Mouse (Mus musculus): Measurements from ENCODE around the gene Copa. TPM values are rescaled to one million over a fixed set of nuclear protein-coding genes. Genes with fewer than 3 reads are reported as not detected.
A peak's percentile ranks its signal among the peaks of the same experiment; 100 is the strongest.

The Copa gene
- total and polyA plus RNA-seq, 3 experiments, result 81.2 to 118 (median 92.3) TPM

GRCm38 (mm10) chr1:172147835-172148278 lies 65.5 kb downstream of the Copa start, which contains the start of gene Dcaf8:
Gene Dcaf8, plus strand, starts transcription at chr1:172148084.
- Histone ChIP-seq H3K27me3 (ENCODE audit: control insufficient read depth in 1 of 2, insufficient read depth in 2 of 2, low read length in 2 of 2) (no peaks in the 10 kb centered on the region), H3K27ac (ENCODE audit: control insufficient read depth, low read depth, low read length) (peak within 1 kb of the TSS; percentile 93), H3K79me2 (ENCODE audit: control insufficient read depth, insufficient read depth, low read length, poor library complexity) (peaks cover 26% of the 10 kb centered on the region), H3K9ac (ENCODE audit: control insufficient read depth, low read depth, low read length, poor library complexity, severe bottlenecking) (peak within 1 kb of the TSS; percentile 99), H3K36me3 (ENCODE audit: control insufficient read depth in 1 of 2, insufficient read depth in 2 of 2, low read length in 2 of 2) (peaks cover 3 to 14% of the 10 kb centered on the region in 2 experiments), H3K4me3 (ENCODE audit: control insufficient read depth in 1 of 2, insufficient read depth in 1 of 2, low read depth in 2 of 2, low read length in 2 of 2) (peak within 1 kb of the TSS; percentile 86 to 99), H3K4me1 (ENCODE audit: control insufficient read depth in 1 of 2, insufficient read depth in 2 of 2, low read length in 2 of 2) (peaks cover 0 to 10% of the 10 kb centered on the region in 2 experiments; a peak in 3 of 4 replicates), H3K9me3 (replicated peaks; ENCODE audit: insufficient read depth, low read length) (no peaks in the 10 kb centered on the region)
- DNase-seq (ENCODE audit: low read depth, low spot score), result peak; percentile 98
- TF ChIP-seq NELFE (IDR thresholded peaks at IDR 0.05; ENCODE audit: low read depth, low read length) (peak; percentile 92), UBTF (IDR thresholded peaks at IDR 0.05; ENCODE audit: borderline replicate concordance, insufficient read depth, low read depth, low read length) (peak; percentile 18; the same call in 1 of the 2 replicates), GATA1 (IDR thresholded peaks at IDR 0.05; ENCODE audit: low read depth, low read length) (no peak), POLR2AphosphoS2 (IDR thresholded peaks at IDR 0.05; ENCODE audit: low read length) (peak; percentile 95; the same call in 1 of the 2 replicates), MYB (IDR thresholded peaks at IDR 0.05; ENCODE audit: low read depth, low read length) (no peak), USF1 (IDR thresholded peaks at IDR 0.05; ENCODE audit: low read depth, low read length) (no peak; the same call in 1 of the 2 replicates), KAT2A (conservative IDR thresholded peaks at IDR 0.05; ENCODE audit: low read depth, low read length) (peak; percentile 90), JUND (IDR thresholded peaks at IDR 0.05; ENCODE audit: low read depth, low read length) (no peak), TBP (IDR thresholded peaks at IDR 0.05; ENCODE audit: low read depth, low read length) (peak; percentile 88), TAL1 (IDR thresholded peaks at IDR 0.05; ENCODE audit: low read length) (no peak), MYC (IDR thresholded peaks at IDR 0.05; ENCODE audit: low read depth, low read length) (no peak; the same call in none of the 2 replicates), BHLHE40 (IDR thresholded peaks at IDR 0.05; ENCODE audit: borderline replicate concordance, low read depth, low read length) (no peak), ZMIZ1 (IDR thresholded peaks at IDR 0.05; ENCODE audit: low read depth, low read length) (peak; percentile 75), NRF1 (IDR thresholded peaks at IDR 0.05; ENCODE audit: insufficient read depth, low read depth, low read length, poor library complexity, severe bottlenecking) (peak; percentile 93), USF2 (IDR thresholded peaks at IDR 0.05; ENCODE audit: borderline replicate concordance in 1 of 2, insufficient read depth in 1 of 2, low read depth in 1 of 2, low read length in 2 of 2) (no peak), ELF1 (IDR thresholded peaks at IDR 0.05; ENCODE audit: low read depth, low read length) (no peak), ZNF384 (IDR thresholded peaks at IDR 0.05; ENCODE audit: low read depth, low read length) (no peak), EP300 (IDR thresholded peaks at IDR 0.05; ENCODE audit: low read depth in 1 of 2, low read length in 2 of 2) (peak in 1 of 2 experiments; percentile 28; a peak in 1 of 4 replicates), GABPA (IDR thresholded peaks at IDR 0.05; ENCODE audit: low read depth, low read length) (no peak), CTCF (IDR thresholded peaks at IDR 0.05 in 2 of 3, conservative IDR thresholded peaks at IDR 0.05 in 1 of 3; ENCODE audit: control insufficient read depth in 1 of 3, insufficient read depth in 1 of 3, low read depth in 2 of 3, low read length in 3 of 3, poor library complexity in 1 of 3, severe bottlenecking in 1 of 3) (no peak), RCOR1 (IDR thresholded peaks at IDR 0.05; ENCODE audit: low read depth, low read length) (no peak), MXI1 (IDR thresholded peaks at IDR 0.05; ENCODE audit: low read depth, low read length) (peak; percentile 78), ZC3H11A (IDR thresholded peaks at IDR 0.05; ENCODE audit: low read depth, low read length) (no peak), RAD21 (IDR thresholded peaks at IDR 0.05; ENCODE audit: low read depth, low read length) (no peak), CHD1 (IDR thresholded peaks at IDR 0.05; ENCODE audit: low read depth, low read length) (no peak), MAFK (IDR thresholded peaks at IDR 0.05; ENCODE audit: borderline replicate concordance, low read depth, low read length) (no peak), TCF12 (IDR thresholded peaks at IDR 0.05; ENCODE audit: low read depth, low read length) (peak; percentile 87), SMC3 (IDR thresholded peaks at IDR 0.05; ENCODE audit: low read depth, low read length) (no peak), MAX (IDR thresholded peaks at IDR 0.05; ENCODE audit: low read length) (no peak), HCFC1 (IDR thresholded peaks at IDR 0.05; ENCODE audit: low read depth, low read length) (peak; percentile 94), ETS1 (IDR thresholded peaks at IDR 0.05; ENCODE audit: low read depth, low read length) (no peak), CHD2 (IDR thresholded peaks at IDR 0.05; ENCODE audit: low read length) (peak; percentile 87), POLR2AphosphoS5 (IDR thresholded peaks at IDR 0.05; ENCODE audit: borderline replicate concordance, low read depth, low read length) (peak; percentile 72; the same call in 1 of the 2 replicates), ZKSCAN1 (IDR thresholded peaks at IDR 0.05; ENCODE audit: low read depth, low read length) (no peak), E2F4 (IDR thresholded peaks at IDR 0.05; ENCODE audit: borderline replicate concordance, low read depth, low read length) (no peak), POLR2A (IDR thresholded peaks at IDR 0.05; ENCODE audit: control insufficient read depth in 1 of 2, insufficient read depth in 1 of 2, low read depth in 1 of 2, low read length in 2 of 2, poor library complexity in 1 of 2) (peak; percentile 94 to 97), MAZ (IDR thresholded peaks at IDR 0.05; ENCODE audit: low read depth, low read length) (0 out of 2 replicates have a peak, but pooled peaks have one; percentile 52)
